Mouse (Mus musculus) liver, adult 2 months (tissue): ENCODE measurements at regions not wholly inside any gene's neighbourhood (a gene's known extent, or its start where the extent isn't known, plus 50 kb on each side); places are given as distances from the start of the nearest gene placed in this dataset.
"Not testable (repeated sequence)": the region's sequence is repeated elsewhere in the genome, so short reads cannot be mapped to it uniquely, and the experiment has no call there.

Experiments used
- DNase-seq: peaks from one replicate; pipeline ENCODE4 v3.0.0-alpha.2; 2011; ENCODE audit warnings: low read depth, low spot score; ENCODE audit errors: extremely low read depth
- H3K27ac ChIP-seq: fragments of 200-500 bp; replicated peaks from 2 replicates; pipeline ENCODE4 v1.5.1; 2012; ENCODE audit warnings: low read depth, mild to moderate bottlenecking, control low read depth, inconsistent platforms, low read length; ENCODE audit not compliant: insufficient read depth
- H3K27me3 ChIP-seq: fragments of 200-500 bp; 2 replicates; pipeline ENCODE4 v1.6.1; 2012; ENCODE audit warnings: mild to moderate bottlenecking, moderate library complexity, low read length, inconsistent platforms; ENCODE audit not compliant: control insufficient read depth, insufficient read depth
- H3K36me3 ChIP-seq: fragments of 200-500 bp; 2 replicates; pipeline ENCODE4 v1.6.1; 2012; ENCODE audit warnings: low read length, inconsistent platforms; ENCODE audit not compliant: control insufficient read depth, insufficient read depth
- H3K4me1 ChIP-seq: fragments of 200-500 bp; 2 replicates; pipeline ENCODE4 v1.6.1; 2011; ENCODE audit warnings: low read length; ENCODE audit not compliant: control insufficient read depth, insufficient read depth
- H3K4me3 ChIP-seq: fragments of 200-500 bp; 2 replicates; pipeline ENCODE4 v1.5.1; 2011; ENCODE audit warnings: low read depth, mild to moderate bottlenecking, control low read depth, low read length, moderate library complexity; ENCODE audit not compliant: insufficient read depth
- H3K79me2 ChIP-seq: fragments of 200-500 bp; 2 replicates; pipeline ENCODE4 v1.6.1; 2012; ENCODE audit warnings: inconsistent platforms, mild to moderate bottlenecking, low read length, moderate library complexity; ENCODE audit not compliant: control insufficient read depth, insufficient read depth
- H3K9ac ChIP-seq: fragments of 200-500 bp; 2 replicates; pipeline ENCODE4 v1.6.1; 2012; ENCODE audit warnings: low read depth, mild to moderate bottlenecking, control low read depth, inconsistent platforms, low read length
- CTCF ChIP-seq: fragments of 200-500 bp; IDR thresholded peaks from 2 replicates; pipeline ENCODE4 v1.5.1; 2011; ENCODE audit warnings: low read depth, low read length, control low read depth
- POLR2A ChIP-seq: fragments of 200-500 bp; IDR thresholded peaks from 2 replicates; pipeline ENCODE4 v1.6.1; 2011; ENCODE audit warnings: low read length, control low read depth; ENCODE audit not compliant: insufficient read depth; ENCODE audit errors: extremely low read depth
- WGBS: fragments of 180-500 bp; shearing (Covaris S2); methylation state at CpG from one replicate; pipeline ENCODE4 v1.1.7; 2018; 5-methylcytosine and 5-hydroxymethylcytosine counted together

DNA sequence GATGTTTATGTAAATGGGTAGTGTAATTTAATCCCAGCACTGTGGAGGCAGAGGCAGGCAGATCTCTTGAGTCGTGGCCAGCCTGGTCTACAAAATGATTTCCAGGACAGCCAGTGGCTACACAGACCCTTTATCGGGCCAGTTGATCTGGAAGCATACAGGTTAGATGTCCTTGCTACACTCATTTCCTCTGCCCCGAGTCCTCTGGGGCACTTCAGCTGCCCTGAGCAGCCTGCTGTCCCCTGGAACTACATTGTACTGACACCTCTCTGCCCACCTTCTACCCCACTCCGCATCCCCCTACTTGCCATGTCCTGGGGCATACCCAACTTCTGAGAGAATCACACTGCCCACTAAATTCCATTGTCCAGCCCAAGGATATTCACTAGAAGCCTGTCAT lies 60.6 kb upstream of the Helt start:
- H3K9ac ChIP-seq: no peak overlapping the region
- no peak for DNase-seq
- no peak overlapping the region for H3K27ac ChIP-seq
- 96% methylated on average over 4 of the region's 4 CpGs for WGBS
- TF ChIP-seq CTCF: no peak
- TF ChIP-seq POLR2A: no peak
- no peak overlapping the region for H3K4me3 ChIP-seq
- no peaks in the 10 kb centered on the region for H3K36me3 ChIP-seq
- no peaks in the 10 kb centered on the region for H3K79me2 ChIP-seq
- no peaks in the 10 kb centered on the region for H3K4me1 ChIP-seq
- H3K27me3 ChIP-seq: no peaks in the 10 kb centered on the region

DNA sequence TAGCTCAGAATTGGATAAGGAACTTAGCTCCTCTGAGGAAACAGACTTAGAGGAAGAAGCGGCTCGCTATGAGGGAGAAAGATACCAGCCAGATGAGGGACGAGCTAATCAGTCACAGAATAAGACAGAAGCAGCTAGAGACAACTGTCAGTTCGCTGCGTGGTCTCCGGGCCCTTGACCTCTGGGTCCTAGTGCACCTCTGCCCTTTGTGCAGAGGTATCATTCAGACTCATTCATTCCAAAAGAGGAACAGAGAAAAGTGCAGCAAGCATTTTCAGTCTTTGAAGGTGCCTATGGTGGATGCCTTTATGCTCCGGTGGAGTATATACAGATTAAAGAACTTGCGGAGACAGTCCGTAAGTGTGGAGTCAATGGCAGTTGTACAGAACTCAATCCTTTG lies 63.5 kb upstream of the Helt start:
- not testable (repeated sequence) for H3K79me2 ChIP-seq, H3K27me3 ChIP-seq, H3K4me3 ChIP-seq, H3K9ac ChIP-seq, H3K27ac ChIP-seq, H3K36me3 ChIP-seq
- DNase-seq: peak; percentile 37
- H3K4me1 ChIP-seq: peaks cover 11% of the 10 kb centered on the region
- 75% methylated on average over 9 of the region's 9 CpGs for WGBS

- 25% methylated on average over 2 of the region's 2 CpGs for WGBS
- TF ChIP-seq CTCF: peak; percentile 43
- TF ChIP-seq POLR2A: no peak
- peak; percentile 99 for DNase-seq
These were observed 68.4 kb upstream of the Helt start for GRCm38 (mm10) chr8:46362871-46363306.

DNA sequence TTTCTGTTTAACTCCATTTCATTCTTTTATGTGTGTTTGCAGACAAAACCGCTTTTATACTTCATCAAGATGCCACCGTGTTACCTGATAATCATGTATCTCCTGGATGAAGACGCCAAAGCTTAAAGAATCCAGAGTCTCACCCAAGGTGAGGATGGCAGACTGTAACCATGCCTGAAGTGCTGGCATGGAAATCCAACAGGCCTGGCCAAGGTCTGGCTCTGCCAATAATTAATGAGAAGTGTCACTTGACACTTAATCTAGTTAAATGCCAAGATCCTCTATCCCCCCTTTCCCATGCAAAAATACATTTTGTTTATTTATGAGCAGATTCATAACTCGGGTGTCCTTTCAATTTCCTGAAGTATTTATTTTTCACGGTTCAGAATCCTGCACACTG lies 71.2 kb upstream of the Helt start:
- no peak overlapping the region for H3K4me3 ChIP-seq
- H3K27me3 ChIP-seq: no peaks in the 10 kb centered on the region
- TF ChIP-seq CTCF: no peak
- no peak for TF ChIP-seq POLR2A
- no peaks in the 10 kb centered on the region for H3K79me2 ChIP-seq
- 84% methylated on average over 5 of the region's 5 CpGs for WGBS
- no peak overlapping the region for H3K27ac ChIP-seq
- H3K4me1 ChIP-seq: peaks cover 13% of the 10 kb centered on the region
- DNase-seq: peak; percentile 25
- no peaks in the 10 kb centered on the region for H3K36me3 ChIP-seq
- no peak overlapping the region for H3K9ac ChIP-seq

More at GRCm38 (mm10) chr8:46362871-46363306, 68.4 kb upstream of the Helt start:
- H3K4me1 ChIP-seq: peaks cover 13% of the 10 kb centered on the region
- no peaks in the 10 kb centered on the region for H3K27me3 ChIP-seq
- no peaks in the 10 kb centered on the region for H3K79me2 ChIP-seq
- H3K36me3 ChIP-seq: no peaks in the 10 kb centered on the region
- H3K9ac ChIP-seq: peak overlapping the region; percentile 66
- H3K27ac ChIP-seq: peak overlapping the region; percentile 75
- no peak overlapping the region for H3K4me3 ChIP-seq

GRCm38 (mm10) chr8:46367125-46367524 lies 72.7 kb upstream of the Helt start:
- no peak for DNase-seq
- H3K36me3 ChIP-seq: no peaks in the 10 kb centered on the region
- no peak for TF ChIP-seq CTCF
- H3K27ac ChIP-seq: no peak overlapping the region
- H3K79me2 ChIP-seq: no peaks in the 10 kb centered on the region
- WGBS: 94% methylated on average over 3 of the region's 3 CpGs
- H3K4me1 ChIP-seq: peaks cover 6% of the 10 kb centered on the region; the same call in 1 of the 2 replicates
- H3K4me3 ChIP-seq: no peak overlapping the region
- no peaks in the 10 kb centered on the region for H3K27me3 ChIP-seq
- no peak overlapping the region for H3K9ac ChIP-seq

GRCm38 (mm10) chr8:46374092-46374491 lies 79.6 kb upstream of the Helt start:
- peaks cover 12% of the 10 kb centered on the region; the same call in 1 of the 2 replicates for H3K4me1 ChIP-seq
- H3K27me3 ChIP-seq: no peaks in the 10 kb centered on the region
- no peak overlapping the region for H3K27ac ChIP-seq
- H3K79me2 ChIP-seq: peaks cover 3% of the 10 kb centered on the region; the same call in 1 of the 2 replicates
- TF ChIP-seq POLR2A (no peak), CTCF (no peak)
- no peak overlapping the region for H3K4me3 ChIP-seq
- H3K9ac ChIP-seq: no peak overlapping the region
- WGBS: 82% methylated on average over 4 of the region's 4 CpGs
- DNase-seq: no peak
- H3K36me3 ChIP-seq: no peaks in the 10 kb centered on the region; the same call in 1 of the 2 replicates
